Mouse (Mus musculus) G1E-ER4 (cell line): ENCODE data around the gene Syt14. TPM values are rescaled to one million over a fixed set of nuclear protein-coding genes. Genes with fewer than 3 reads are reported as not detected.

ENCODE experiments used
- GATA1 ChIP-seq: IDR thresholded peaks from one replicate; pipeline ENCODE4 v1.8.0; 2012; ENCODE audit warnings: low read length, inconsistent platforms
- polyA plus RNA-seq: library from polyadenylated mRNA; stranded (reverse); fragments of >175 nt; gene quantifications from 2 replicates; pipeline ENCODE4 v1.2.3, GENCODE M21; 2012

The Syt14 gene
- polyA plus RNA-seq, 1 experiment = not detected

DNA sequence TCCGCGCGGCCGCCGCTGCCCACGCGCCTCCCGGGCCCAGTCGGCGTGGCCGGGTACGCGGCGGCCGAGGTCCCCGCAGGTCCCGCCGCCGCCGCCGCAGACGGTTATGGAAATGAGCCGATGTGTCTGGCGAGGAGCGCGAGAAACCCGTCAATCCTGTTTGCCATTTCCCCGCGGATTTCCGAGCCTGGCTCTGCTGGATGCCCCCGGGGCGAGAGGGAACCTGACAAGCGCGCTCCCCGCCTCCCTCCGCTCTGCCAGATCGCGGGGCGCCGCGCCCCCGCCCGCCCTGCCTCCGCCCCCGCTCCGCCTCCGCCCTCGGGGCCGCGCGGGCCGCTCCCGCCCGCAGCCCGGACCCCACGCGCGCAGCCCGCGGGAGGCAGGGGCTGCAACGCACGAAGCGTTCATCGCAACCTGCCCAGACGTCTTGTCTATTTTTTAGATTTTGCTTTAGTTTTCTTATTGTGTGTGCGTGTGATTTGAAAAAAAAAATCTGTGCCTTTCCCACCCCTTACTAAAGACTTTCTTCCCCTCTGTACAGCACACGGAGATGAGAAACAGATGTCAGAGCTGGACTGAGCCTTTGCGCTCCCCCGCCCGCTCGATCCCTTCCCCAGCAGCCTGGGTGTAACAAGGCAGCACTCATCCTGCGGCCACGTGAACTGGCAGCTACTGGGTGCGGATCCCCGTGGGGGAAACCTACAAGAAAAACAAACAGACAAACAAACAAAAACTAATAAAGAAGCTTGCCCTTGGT, 179.9 kb downstream of the Syt14 start, which contains the start of gene Sertad4:
TSS of gene Sertad4 (minus strand) at position 283 of the 757 bp plus-strand sequence.
- no peak for TF ChIP-seq GATA1

DNA sequence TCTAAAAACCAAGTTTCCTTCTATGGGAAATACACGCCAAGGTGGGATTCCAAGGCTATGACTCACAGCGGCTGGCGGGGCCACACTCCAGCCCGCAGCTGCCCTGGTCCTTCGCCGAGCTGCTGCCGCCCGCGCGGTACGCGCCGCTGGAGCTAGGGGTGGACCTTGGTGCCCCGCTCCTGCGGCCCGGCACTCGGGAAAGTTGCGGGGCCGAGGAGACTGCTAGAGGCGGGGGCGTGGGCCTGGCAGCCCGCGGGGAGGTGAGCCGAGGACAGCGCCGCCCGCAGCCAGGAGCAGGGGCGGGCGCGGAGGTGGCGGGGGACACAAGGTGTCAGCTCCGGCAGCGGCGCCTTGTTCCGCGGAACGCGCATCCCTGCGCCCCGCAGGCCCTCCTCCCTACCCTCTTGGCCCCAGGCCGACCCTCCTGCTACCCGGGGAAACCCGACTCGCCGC, 180.7 kb downstream of the Syt14 start:
- TF ChIP-seq GATA1 = no peak

DNA sequence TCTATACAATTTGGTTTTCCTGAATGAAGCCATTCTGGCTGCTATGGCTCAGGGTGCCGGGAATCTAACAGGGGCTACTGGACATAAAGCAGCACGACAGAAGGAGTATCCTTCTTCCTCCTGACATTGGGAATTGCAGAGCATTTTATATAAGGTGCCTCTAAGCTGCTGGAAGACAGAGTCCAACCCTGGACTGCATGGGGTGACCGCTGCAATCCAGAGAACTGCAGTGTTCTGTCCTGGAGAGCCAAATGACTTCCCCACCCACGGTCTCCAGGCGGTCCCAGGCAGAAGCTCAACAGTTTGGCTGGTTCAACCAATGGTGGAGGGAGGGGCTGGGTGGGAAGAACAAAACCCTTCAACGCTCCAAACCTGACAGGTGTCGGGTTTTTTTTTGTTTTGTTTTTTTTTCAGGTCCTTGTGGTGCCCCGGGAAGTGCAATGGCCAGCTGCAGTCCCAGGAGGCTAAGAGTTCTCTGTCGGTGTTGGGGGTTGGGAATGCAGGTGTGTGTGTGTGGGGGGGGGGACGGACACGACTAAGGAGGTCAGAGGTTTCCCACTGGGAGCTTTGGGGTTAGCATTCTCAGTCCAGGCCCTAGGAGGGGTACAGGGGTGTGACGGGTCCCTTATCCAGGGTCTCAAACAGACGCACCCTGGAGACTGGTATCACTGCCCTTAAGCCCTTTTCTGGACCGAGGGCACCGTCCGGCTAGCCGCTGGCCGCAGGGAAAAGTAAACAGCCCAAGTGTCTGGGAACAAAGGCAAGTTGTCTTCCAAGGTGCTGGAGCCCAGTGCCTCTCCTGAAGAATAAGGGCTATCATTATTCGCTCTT, 181.4 kb downstream of the Syt14 start:
- TF ChIP-seq GATA1 = no peak

DNA sequence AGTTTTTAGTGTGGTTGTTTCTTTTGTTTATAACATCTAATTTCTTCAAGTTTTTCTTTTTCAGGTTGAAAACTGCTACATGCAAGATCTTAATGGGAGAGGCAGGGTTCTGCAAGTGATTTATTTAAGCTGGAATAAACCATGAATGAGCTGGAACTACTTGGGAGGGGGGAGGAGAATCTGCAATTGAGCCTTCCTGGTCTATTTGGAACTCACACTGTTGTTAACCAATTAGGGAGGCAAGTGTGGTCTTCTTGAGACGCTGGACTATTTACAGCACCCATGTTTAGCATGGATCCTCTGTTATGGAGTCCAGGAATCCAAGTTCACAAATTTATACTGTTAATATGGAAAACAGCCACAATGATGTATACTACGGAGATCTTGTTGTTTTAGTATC, 182.1 kb downstream of the Syt14 start:
- TF ChIP-seq GATA1 = no peak

DNA sequence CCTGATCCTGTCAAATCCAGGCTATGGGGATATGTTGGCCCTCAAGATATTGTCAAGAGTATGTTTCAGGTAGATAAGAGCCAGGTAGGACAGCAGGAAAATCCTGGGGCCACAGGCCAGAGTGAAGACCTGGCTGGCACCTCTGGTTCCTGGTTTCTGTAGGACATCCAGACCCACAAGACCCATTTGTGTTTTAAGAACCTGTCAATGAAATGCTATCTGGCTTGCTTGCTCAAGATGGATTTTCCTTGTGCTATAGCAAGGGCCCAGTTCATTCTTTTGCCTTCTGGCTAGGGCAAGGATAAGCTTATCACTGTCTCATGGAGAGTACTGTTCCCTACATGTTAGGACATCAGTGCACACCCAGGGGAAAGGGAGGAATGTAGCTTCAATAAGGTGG, 183.5 kb downstream of the Syt14 start:
- no peak for TF ChIP-seq GATA1

DNA sequence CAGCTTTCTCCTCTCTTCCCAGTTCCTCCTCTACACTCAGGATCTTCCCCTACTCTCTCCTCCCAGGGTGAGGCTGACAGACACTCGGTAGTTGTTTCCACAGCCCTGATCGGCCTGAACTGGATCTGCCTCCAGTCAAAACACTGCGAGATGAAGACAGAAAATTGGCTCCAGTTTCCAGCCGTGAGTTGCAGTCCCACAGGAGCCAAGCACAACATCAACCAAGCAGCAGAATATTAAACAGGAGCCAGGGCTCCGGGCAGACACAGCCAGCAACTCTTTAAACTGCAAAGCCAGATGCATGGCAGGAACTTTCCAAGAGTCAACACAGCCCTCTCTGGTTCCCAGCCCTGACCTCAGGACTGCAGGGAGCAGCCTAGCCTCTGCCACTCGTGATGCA, 183.9 kb downstream of the Syt14 start:
- no peak for TF ChIP-seq GATA1

DNA sequence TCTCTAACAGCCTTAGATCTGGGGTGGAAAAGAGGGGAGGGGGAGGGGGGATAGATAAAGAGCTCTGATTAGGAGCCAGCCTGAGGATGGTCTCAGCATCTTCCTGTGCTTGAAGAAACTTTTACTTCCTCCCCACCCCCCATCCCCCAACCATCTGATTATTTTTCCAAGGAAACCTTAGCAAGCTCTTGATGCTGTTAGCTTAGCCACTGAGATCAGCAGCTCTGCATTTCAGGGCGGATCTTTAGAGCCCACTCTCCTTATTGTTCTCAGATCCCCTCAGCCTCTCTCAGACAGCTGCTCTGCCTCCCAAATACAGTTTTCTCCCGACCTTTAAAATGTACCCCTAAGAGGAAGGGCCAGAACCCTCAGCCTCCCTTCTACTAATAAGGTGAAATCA, 184.4 kb downstream of the Syt14 start:
- no peak for TF ChIP-seq GATA1

DNA sequence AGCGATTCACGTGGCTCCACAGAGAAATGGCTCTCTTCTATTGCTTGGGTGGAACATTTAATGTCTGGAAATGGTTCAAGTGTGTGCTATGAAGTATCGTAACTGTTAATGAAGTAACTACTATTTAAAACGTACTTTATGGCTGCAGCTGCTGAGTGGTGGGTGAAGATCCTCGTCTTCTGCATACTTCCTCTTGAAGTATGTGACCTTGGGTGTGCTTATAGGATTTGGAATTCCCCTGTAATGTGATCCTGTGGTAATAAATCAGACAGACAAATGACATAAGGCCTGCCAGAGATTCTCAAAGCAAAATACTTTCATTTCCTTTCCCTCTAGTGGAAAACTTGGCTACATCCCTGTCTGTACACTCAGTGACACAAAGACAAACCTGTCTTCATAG, 186.0 kb downstream of the Syt14 start:
- no peak for TF ChIP-seq GATA1

DNA sequence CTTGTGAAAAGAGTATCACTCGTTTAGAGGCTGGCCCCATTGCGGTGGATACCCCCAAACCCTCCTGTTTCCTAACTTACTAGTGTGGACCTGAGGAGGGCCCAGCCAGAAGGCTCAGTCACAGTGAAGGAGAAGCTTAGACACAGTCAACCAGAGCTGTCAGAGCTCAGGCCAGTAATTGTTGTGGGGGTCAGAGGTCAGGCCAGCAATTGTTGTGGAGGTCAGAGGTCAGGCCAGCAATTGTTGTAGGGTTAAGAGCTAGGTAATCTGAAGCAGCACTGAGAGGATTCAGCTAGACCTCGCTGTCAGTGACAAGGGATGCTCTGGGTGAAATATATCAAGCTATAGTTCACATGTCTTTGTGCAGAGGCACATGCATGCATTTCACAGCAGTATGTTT, 188.3 kb downstream of the Syt14 start:
- TF ChIP-seq GATA1 = no peak

Other genes with a start within 250 kb of the Syt14 start
- not detected in 2 replicates for gene Sertad4, start 180.0 kb downstream of the Syt14 start, polyA plus RNA-seq
- 2.1 and 3.0 TPM in 2 replicates for gene Diexf, start 94.5 kb upstream of the Syt14 start, polyA plus RNA-seq
- 0.08 and 0.09 TPM in 2 replicates for gene Irf6, start 117.3 kb upstream of the Syt14 start, polyA plus RNA-seq
- gene A130010J15Rik, start 132.3 kb upstream of the Syt14 start, polyA plus RNA-seq = 2.5 and 2.6 TPM in 2 replicates
- 1.0 and 2.1 TPM in 2 replicates for gene Traf3ip3, start 165.9 kb upstream of the Syt14 start, polyA plus RNA-seq
- gene Lamb3, start 171.9 kb upstream of the Syt14 start, polyA plus RNA-seq = not detected in 2 replicates
- not detected in 2 replicates for gene Hsd11b1, start 228.3 kb upstream of the Syt14 start, polyA plus RNA-seq
- gene G0s2, start 237.4 kb upstream of the Syt14 start, polyA plus RNA-seq = not detected in 2 replicates